8 mouse cellular contexts compared by ENCODE assay signal in genomic region chr9:45941329-45941888, GRCm38 (mm10). TPM values are rescaled to one million over a fixed set of nuclear protein-coding genes. Genes with fewer than 3 reads are reported as not detected.
DNase-seq lines count a peak whose midpoint lies in the region.

No protein-coding gene starts in this region.

- intact Hi-C loops in heart, postnatal 36 days (cut with DNase I) = no loop called here

- peak; percentile 25 for DNase-seq in heart, postnatal 4 days
- no peak for DNase-seq in heart, postnatal 36 days
- DNase-seq in thymus, postnatal 0 days (ENCODE audit: low spot score) = peak; percentile 24
- no peak for DNase-seq in thymus, postnatal 10 days (ENCODE audit: low spot score in 2 of 2)
- peak; percentile 51 for DNase-seq in embryo, embryonic 11 days
- no peak for DNase-seq in spleen, adult 12 weeks (ENCODE audit: low spot score)
- DNase-seq in T-cell, adult 2 months (ENCODE audit: low spot score) = no peak
- DNase-seq in adrenal gland, postnatal 10 days = no peak

RNA-seq across cellular contexts. Expression of gene Tagln, which starts 5.6 kb away (rescaled TPM):
- 100 to 1,000 TPM; 111 to 124 TPM for total RNA-seq in heart, postnatal 4 days (2021)
- 10 to 100 TPM; 71.4 TPM for total RNA-seq in heart, postnatal 36 days (2021)
- polyA plus RNA-seq in thymus, postnatal 0 days (2015; fragmentation: Nextera tagmentation; extraction: Ambion mirVana) = 13.0 and 16.2 TPM in 2 replicates
- total RNA-seq in adrenal gland, postnatal 10 days (2021) = 10 to 100 TPM; 53.1 to 84.6 TPM

RNA-seq across cellular contexts. Expression of gene Sidt2, which starts 13.6 kb away (rescaled TPM):
- total RNA-seq in heart, postnatal 4 days (2021) = 10 to 100 TPM; 57.1 to 67.0 TPM
- 10 to 100 TPM; 79.7 to 89.1 TPM for total RNA-seq in heart, postnatal 36 days (2021)
- 58.0 and 64.2 TPM in 2 replicates for polyA plus RNA-seq in thymus, postnatal 0 days (2015; fragmentation: Nextera tagmentation; extraction: Ambion mirVana)
- 100 to 1,000 TPM; 160 to 179 TPM for total RNA-seq in adrenal gland, postnatal 10 days (2021)

RNA-seq across cellular contexts. Expression of gene Rnf214, which starts 34.7 kb away (rescaled TPM):
- total RNA-seq in heart, postnatal 4 days (2021) = 10 to 100 TPM; 36.3 to 39.4 TPM
- total RNA-seq in heart, postnatal 36 days (2021) = 10 to 100 TPM; 35.1 to 36.0 TPM
- 27.0 and 35.6 TPM in 2 replicates for polyA plus RNA-seq in thymus, postnatal 0 days (2015; fragmentation: Nextera tagmentation; extraction: Ambion mirVana)
- total RNA-seq in adrenal gland, postnatal 10 days (2021) = 10 to 100 TPM; 37.4 to 42.3 TPM

RNA-seq across cellular contexts. Expression of gene Pcsk7, which starts 35.1 kb away (rescaled TPM):
- total RNA-seq in heart, postnatal 4 days (2021) = 10 to 100 TPM; 20.6 to 25.2 TPM
- 10 to 100 TPM; 13.5 to 15.6 TPM for total RNA-seq in heart, postnatal 36 days (2021)
- 24.2 and 31.3 TPM in 2 replicates for polyA plus RNA-seq in thymus, postnatal 0 days (2015; fragmentation: Nextera tagmentation; extraction: Ambion mirVana)
- total RNA-seq in adrenal gland, postnatal 10 days (2021) = 10 to 100 TPM; 23.4 to 29.6 TPM

Comparison
In these comparisons a context has a peak if more than half of its experiments do, and no peak if none do; other contexts are left out.
1. DNase-seq: peak in heart, postnatal 4 days (single experiment), thymus, postnatal 0 days (single experiment) and embryo, embryonic 11 days (single experiment); none in heart, postnatal 36 days (0 of 2), thymus, postnatal 10 days (0 of 2), spleen, adult 12 weeks (single experiment), T-cell, adult 2 months (single experiment) and adrenal gland, postnatal 10 days (single experiment).